Mouse (Mus musculus) inflammation-experienced regulatory T-cells, adult 6 months (primary cell): Measurements from ENCODE around the gene Pgam5. TPM values are rescaled to one million over a fixed set of nuclear protein-coding genes. Genes with fewer than 3 reads are reported as not detected.

Experiments
- ATAC-seq: one replicate; pipeline ENCODE4 v1.8.0; 2017
- polyA plus RNA-seq, 3 experiments: library from polyadenylated mRNA; unstranded; fragments of 100-300 nt; shearing (Covaris generic); gene quantifications; one replicate each; pipeline ENCODE4 v1.2.1; 2017

Gene Pgam5
- polyA plus RNA-seq, 3 experiments from 2014 or later, result 20.3 to 32.8 (median 29.9) TPM

DNA sequence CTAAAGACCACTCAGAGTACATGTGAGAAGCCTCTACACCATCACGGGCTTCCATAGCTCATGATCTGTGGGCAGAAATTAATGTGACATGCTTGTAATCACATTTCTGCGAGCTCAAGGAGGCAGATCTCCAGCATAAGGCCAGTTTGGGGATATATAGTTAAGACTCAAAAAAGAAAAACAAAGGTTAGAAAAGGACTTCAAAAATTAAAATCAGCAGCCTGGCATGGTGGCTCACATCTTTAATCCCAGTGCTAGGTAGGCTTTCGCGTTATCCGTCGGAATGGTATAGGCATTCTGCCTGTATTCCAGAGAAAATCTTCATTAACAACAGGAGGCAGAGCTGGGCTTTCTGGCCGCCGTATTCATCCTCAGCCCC, 39.3 kb downstream of the Pgam5 start:
- no peak for ATAC-seq

DNA sequence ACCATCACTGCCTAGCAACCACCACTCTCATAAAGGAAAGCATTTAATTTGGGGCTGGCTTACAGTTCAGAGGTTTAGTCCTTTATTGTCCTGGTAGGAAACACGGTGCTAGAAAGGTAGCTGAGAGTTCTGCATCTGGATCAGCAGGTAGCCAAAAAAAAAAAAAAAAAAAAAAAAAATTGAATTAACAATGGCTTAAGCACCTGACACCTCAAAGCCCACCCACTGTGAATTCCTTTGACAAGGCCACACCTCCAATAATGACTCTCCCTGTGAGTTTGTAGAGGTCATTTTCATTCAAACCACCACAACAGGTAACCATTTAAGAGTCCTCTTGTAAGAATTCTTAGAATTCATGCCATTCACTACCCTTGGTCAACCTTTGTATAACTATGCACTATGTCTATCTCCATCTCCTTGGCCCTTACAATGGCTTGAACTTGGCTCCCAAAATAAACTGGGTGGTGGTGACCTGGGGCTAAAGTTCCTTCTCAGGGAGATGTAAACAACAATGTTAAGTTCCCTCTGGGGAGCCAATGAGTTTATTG, 42.3 kb downstream of the Pgam5 start:
- ATAC-seq, result no peak

GRCm38 (mm10) chr5:110225056-110225455, 44.7 kb downstream of the Pgam5 start:
- no peak for ATAC-seq

DNA sequence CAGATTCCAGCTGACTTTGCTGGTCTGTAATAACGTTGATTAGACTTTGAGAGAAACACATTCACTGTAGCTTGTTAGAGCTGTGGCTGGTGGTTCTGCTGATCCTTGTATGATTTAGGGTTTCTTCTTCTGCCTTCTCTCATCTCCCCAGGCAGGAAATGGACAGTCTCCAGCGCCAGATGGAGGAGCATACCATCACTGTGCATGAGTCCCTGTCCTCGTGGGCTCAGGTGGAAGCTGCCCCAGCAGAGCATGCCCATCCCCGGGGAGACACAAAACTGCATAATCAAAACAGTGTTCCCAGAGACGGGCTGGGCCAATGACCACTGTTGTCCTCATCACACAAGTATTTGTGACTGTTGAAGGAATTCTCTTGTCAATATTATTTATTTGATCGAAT, 47.0 kb downstream of the Pgam5 start:
- ATAC-seq, result no peak

- ATAC-seq, result no peak
These were observed 49.4 kb downstream of the Pgam5 start for GRCm38 (mm10) chr5:110220331-110220730.

DNA sequence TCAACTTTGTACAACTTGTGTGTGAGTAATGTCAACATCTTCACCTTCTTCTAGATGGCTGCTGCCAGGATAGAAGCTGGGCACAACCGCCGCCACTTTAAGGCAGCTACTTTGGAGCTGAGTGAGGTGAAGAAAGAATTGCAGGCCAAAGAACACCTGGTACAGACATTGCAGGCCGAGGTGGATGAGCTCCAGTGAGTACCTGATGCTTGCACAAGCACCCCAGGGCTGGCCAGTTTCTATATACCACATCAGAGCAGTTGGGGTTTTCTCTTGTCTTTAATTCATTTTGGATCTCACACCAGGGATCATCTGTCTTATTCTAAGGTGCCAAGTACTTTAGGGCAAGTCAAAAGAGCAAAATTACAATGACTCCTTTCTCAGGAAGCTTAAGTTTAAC, 52.9 kb downstream of the Pgam5 start:
- no peak for ATAC-seq

DNA sequence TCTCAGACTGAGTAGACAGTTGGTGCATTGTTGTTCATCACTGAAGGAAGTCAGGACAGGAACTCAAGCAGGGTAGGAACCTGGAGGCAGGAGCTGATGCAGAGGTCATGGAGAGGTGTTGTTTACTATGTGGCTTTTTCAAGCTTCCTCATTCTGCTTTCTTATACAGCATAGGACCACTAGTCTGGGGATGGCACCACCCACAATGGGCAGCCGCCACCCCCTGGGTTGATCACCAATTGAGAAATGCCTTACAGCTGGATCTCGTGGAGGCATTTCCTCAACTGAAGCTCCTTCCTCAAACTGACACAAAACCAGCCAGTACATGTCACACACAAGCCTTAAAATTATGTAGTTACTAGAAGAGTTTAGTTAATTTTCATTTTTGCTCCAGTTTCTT, 58.4 kb downstream of the Pgam5 start:
- ATAC-seq, result no peak

Other genes with a start within 250 kb of the Pgam5 start
- gene Gm17655, start 197.4 kb downstream of the Pgam5 start, polyA plus RNA-seq, result 1 to 10 TPM; 5.6 to 9.1 (median 8.4) TPM
- 1 to 10 TPM; 1.2 to 2.9 (median 1.7) TPM for gene Gm35315, start 175.5 kb downstream of the Pgam5 start, polyA plus RNA-seq
- gene Plcxd1, start 169.9 kb downstream of the Pgam5 start, polyA plus RNA-seq, result 1 to 10 TPM in 1 of 3 experiments, under 1 TPM in 2; 0.54 to 1.7 (median 0.75) TPM
- gene Gtpbp6, start 161.7 kb downstream of the Pgam5 start, polyA plus RNA-seq, result 10 to 100 TPM; 12.3 to 15.1 (median 13.5) TPM
- 1 to 10 TPM; 2.7 to 4.5 (median 4.4) TPM for gene Zfp605, start 159.8 kb downstream of the Pgam5 start, polyA plus RNA-seq
- 10 to 100 TPM; 33.8 to 56.1 (median 45.1) TPM for gene Chfr, start 134.1 kb downstream of the Pgam5 start, polyA plus RNA-seq
- 10 to 100 TPM; 18.9 to 22.7 (median 21.9) TPM for gene Golga3, start 93.2 kb downstream of the Pgam5 start, polyA plus RNA-seq
- 10 to 100 TPM; 15.5 to 19.4 (median 16.0) TPM for gene Ankle2, start 38.9 kb downstream of the Pgam5 start, polyA plus RNA-seq
- 1 to 10 TPM; 2.7 to 4.2 (median 3.1) TPM for gene Pxmp2, start 16.3 kb upstream of the Pgam5 start, polyA plus RNA-seq
- 10 to 100 TPM in 1 of 3 experiments, 1 to 10 TPM in 2; 4.2 to 16.9 (median 6.5) TPM for gene Pole, start 16.4 kb upstream of the Pgam5 start, polyA plus RNA-seq
- gene P2rx2, start 73.3 kb upstream of the Pgam5 start, polyA plus RNA-seq, result not detected
- under 1 TPM in 1 of 3 experiments, not detected in 2; 0.49 TPM for gene Lrcol1, start 74.8 kb upstream of the Pgam5 start, polyA plus RNA-seq
- 1 to 10 TPM; 4.2 to 9.1 (median 6.6) TPM for gene Fbrsl1, start 178.6 kb upstream of the Pgam5 start, polyA plus RNA-seq